Mouse (Mus musculus) spleen, adult 2 months (tissue): Measurements from ENCODE around the gene Amn1.

Source experiments
- CTCF ChIP-seq: fragments of 200-500 bp; IDR thresholded peaks from 2 replicates; pipeline ENCODE4 v1.5.1; 2011; ENCODE audit warnings: mild to moderate bottlenecking, inconsistent platforms; ENCODE audit not compliant: insufficient read depth, insufficient read length, insufficient replicate concordance; ENCODE audit errors: extremely low read depth
- POLR2A ChIP-seq: fragments of 200-500 bp; IDR thresholded peaks from 2 replicates; pipeline ENCODE4 v1.6.1; 2011; ENCODE audit warnings: low read depth, low read length, inconsistent platforms

DNA sequence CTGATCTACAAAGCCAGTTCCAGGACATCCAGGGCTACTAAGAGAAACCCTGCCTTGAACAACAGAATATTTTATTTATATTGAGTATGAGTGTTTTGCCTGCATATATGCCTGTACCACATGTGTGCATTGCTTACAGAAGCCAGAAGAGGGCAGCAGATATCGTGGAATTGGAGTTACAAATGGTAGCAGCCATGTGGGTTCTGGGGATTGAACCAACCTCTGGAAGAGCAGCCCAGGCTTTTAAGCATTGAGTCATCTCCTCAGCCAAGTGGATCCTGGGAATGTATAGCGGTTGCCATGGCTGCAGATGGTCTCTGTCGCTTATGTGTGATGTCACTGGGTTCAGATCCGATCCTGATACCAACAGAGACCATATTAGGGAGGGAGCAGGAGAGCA, 61.8 kb downstream of the Amn1 start:
- TF ChIP-seq CTCF: peak; percentile 11; the same call in 1 of the 2 replicates
- TF ChIP-seq POLR2A: no peak
